Mouse (Mus musculus) common myeloid progenitor, adult 5-6 weeks (primary cell): ENCODE results near the gene Rps6kc1. TPM values are rescaled to one million over a fixed set of nuclear protein-coding genes. Genes with fewer than 3 reads are reported as not detected.
"Not testable (repeated sequence)": the region's sequence is repeated elsewhere in the genome, so short reads cannot be mapped to it uniquely, and the experiment has no call there.

Experiments
- ATAC-seq: replicated peaks from 2 replicates; pipeline ENCODE4 v1.8.0; 2016; ENCODE audit warnings: low read depth, mild to moderate bottlenecking, moderate TSS enrichment, inconsistent platforms; ENCODE audit not compliant: poor library complexity, severe bottlenecking
- total RNA-seq: library from RNA; stranded (forward); fragments of 200-1000, 187-1606 nt; gene quantifications from 2 replicates; pipeline ENCODE4 v1.2.3, GENCODE M21; 2017

The Rps6kc1 gene
- 16.7 and 21.1 TPM in 2 replicates for total RNA-seq

GRCm38 (mm10) chr1:190911415-190912123, at the start of gene Rps6kc1:
Rps6kc1 (minus strand) TSS chr1:190911770.
- peak; percentile 81 for ATAC-seq

DNA sequence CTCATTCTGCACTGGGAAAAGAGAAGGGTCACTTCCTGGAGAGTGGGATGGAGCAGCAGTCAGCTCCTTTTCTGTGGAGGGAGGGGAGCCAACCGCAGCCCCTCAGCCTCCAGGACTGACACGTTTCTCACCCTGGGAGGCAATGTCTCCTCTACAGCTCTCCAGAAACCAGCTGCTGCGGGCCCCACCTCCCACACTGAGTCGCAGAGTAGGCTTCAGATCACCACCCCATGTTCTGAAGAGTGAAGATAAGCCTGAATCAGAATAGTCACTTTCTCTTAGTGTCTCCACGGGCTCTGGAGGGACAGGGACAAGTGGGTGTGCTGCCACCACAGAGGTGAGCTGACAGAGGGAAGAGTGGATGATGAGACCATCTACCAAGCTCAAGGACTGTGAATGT, 47.3 kb upstream of the Rps6kc1 start:
- no peak for ATAC-seq

DNA sequence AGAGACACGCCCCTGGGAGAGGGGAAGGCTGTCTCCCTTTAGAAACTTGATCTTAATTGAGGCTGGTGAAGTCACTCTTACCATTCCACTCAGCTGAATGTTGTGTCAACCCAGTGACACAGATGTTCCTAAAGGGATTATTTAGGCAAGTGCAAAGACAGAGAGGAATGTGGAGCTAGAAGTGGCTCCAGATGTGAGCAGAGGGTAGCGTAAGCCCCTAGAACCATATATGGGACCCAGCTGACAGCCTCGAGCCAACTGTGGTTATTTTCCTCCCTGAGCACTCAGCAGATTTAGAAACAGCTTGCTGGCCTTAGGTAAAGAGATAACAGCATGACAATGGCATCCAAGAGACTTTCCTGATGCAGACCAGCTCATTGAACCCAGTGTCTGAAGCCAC, 41.4 kb upstream of the Rps6kc1 start:
- ATAC-seq: no peak

GRCm38 (mm10) chr1:190951014-190951413, 39.4 kb upstream of the Rps6kc1 start:
- no peak for ATAC-seq

DNA sequence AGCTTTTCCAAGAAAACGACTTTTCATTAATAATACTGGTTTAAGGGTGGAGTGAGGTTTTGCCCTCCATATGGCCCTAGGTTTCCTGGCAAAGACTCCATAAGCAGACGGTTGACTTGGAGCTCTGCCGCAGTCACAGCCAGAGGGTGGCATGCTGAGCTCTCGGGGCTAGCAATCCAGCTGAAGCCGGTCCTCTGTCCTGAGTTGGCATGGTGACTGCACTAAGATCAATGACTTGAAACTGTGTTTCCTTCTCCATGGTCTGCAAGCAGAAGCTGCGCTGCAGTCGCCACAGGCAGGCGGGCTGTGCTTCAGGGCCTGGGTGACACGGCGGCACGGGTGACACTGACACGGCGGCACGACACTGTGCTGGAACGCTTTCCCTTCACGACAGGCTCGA, 37.3 kb upstream of the Rps6kc1 start:
- ATAC-seq: no peak

- no peak for ATAC-seq
Observed at GRCm38 (mm10) chr1:190948439-190948838, 36.9 kb upstream of the Rps6kc1 start.

DNA sequence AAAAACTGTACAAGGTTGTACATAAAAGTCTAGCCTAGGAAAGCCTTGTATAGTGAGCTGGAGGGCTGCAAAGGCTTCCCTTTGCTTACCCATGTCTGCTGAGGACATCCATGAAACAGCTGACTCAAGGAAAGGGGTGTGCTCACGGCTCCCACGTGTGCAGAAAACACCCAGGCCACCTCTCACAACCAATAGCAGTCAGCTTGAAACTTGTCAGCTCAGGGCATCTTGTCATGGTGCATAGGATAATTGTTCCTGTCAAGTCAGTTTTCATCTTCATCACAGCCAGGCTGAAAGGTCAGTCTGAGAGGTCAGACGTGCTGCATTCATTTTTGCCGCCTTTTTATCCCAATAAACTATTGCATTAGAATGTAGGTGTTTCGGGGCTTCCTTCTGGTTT, 36.4 kb upstream of the Rps6kc1 start:
- ATAC-seq: no peak

GRCm38 (mm10) chr1:190944109-190944760, 32.7 kb upstream of the Rps6kc1 start:
- peak; percentile 99 for ATAC-seq

DNA sequence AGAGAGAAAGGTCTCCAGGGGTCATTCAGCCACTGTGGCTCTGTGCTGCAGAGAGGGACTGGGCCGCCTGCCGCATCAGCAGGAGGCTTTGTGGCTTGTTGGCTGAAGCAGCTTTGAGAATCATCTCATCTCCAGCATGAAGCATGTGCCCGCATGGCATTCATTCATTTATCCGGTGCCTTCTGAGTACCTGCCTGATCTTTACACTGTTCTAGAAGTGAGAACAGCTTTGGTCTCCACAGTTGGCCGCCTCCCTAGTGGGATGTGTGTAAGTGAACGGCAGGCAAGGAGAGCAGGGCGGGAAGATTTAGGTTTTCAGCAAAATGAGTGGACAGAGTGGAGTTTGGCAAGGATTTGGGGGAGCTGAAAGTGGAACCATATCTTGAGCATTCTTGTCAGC, 28.2 kb upstream of the Rps6kc1 start:
- ATAC-seq: no peak

DNA sequence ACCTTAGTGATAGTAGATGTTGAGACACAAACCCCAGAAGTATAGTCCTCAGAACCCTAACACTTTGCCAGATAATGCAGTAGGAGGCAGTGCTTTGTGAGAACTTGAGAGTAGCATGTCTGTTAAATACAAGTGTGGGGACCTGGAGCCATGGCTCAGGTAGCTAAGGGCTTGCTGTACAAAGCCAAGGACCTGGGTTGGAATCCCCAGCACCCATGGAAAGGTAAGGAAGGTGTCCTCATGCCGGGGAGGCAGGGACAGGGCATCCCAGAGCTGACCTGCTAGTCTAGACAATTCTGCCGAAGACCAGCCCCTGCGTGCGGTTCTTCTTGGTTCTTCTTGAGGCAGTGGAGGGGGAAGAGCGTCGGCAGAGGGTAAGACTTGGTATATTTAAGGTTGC, 18.6 kb upstream of the Rps6kc1 start:
- no peak for ATAC-seq

DNA sequence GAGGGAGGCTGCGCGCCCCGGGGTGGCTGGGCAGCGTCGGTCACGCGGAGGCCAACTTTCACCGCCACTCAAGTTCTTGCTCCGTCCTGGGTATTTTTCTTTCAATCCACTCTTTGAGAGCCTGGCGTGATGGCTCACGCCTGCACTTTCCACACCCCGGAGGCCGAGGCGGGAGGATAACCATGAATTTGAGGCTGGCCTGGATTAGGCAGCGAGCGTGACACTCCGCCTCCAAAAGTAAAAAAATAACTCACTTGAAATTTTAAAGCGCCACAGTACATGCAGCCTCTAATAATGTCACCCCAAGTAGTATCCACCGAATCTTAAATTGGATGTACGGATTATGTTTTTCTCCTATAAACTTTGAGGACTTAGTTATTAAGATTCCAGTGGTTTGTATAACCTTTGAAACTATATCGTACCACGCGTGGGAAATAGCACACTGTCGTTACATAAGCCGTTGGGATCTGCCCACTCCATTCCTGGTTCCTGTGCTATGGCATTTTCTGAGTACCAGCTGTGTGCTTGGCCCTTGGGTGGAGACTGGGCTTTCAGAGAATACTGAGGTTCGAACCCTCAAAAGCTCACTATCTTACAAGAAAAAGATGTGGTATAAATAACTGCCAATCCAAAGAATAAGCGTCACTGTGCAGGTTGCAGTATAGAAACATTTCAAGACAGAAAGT, 17.6 kb upstream of the Rps6kc1 start:
- peak; percentile 13 for ATAC-seq

GRCm38 (mm10) chr1:190928370-190929009, 16.9 kb upstream of the Rps6kc1 start:
- peak; percentile 95 for ATAC-seq

- peak; percentile 36 for ATAC-seq
Observed at GRCm38 (mm10) chr1:190927751-190928369, 16.3 kb upstream of the Rps6kc1 start.

DNA sequence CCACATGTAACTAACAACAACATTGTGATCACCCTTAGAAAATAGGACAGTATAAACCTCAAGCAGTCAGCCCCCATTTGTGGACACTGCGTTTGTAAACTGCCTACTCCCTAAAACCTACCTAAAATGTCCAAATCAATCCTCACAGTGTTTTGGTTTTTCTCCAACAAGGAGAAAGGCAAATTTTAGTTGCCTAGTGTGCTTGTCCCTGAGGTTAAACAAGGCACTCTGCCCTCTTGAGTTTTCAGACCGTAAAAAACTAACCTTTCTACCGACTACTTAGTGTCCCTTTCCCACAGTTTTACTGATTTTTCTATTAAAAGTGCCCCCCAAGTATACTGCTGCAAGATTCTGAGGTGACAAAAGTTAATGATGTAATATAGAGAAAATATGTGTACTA, 15.7 kb upstream of the Rps6kc1 start:
- no peak for ATAC-seq

- not testable (repeated sequence) for ATAC-seq
Observed at GRCm38 (mm10) chr1:190924812-190925211, 13.2 kb upstream of the Rps6kc1 start, which contains the start of gene Angel2. Angel2 (plus strand) TSS chr1:190925112.

GRCm38 (mm10) chr1:190919725-190920469, 8.3 kb upstream of the Rps6kc1 start:
- no peak for ATAC-seq

- ATAC-seq: no peak
Observed at GRCm38 (mm10) chr1:190918938-190919337, 7.4 kb upstream of the Rps6kc1 start.

DNA sequence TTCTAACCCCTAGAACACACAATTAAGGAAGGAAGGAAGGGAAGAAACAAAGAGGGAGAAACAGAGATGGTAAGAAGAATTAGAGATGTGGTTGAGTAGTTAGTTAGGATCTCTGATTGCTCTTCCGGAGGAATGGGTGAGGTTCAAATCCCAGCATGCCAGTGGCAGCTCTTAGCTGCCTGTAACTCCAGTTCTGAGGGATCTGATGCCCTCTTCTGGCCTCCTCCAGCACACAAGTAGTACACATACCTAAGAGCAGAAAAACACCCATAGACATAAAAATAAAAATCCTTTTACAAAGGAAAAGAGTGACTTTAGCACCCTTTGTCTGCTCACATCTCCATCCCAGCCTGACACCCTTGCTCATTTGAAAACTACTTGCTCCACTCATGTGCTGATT, 1.1 kb upstream of the Rps6kc1 start:
- ATAC-seq: no peak

GRCm38 (mm10) chr1:190910836-190911235, 734 bp downstream of the Rps6kc1 start:
- no peak for ATAC-seq

GRCm38 (mm10) chr1:190904714-190905113, 6.9 kb downstream of the Rps6kc1 start:
- no peak for ATAC-seq
